Mouse (Mus musculus): ENCODE results near the gene Ripk4. TPM values are rescaled to one million over a fixed set of nuclear protein-coding genes. Genes with fewer than 3 reads are reported as not detected.

Ripk4 gene
- total and polyA plus RNA-seq, 3 experiments = not detected

DNA sequence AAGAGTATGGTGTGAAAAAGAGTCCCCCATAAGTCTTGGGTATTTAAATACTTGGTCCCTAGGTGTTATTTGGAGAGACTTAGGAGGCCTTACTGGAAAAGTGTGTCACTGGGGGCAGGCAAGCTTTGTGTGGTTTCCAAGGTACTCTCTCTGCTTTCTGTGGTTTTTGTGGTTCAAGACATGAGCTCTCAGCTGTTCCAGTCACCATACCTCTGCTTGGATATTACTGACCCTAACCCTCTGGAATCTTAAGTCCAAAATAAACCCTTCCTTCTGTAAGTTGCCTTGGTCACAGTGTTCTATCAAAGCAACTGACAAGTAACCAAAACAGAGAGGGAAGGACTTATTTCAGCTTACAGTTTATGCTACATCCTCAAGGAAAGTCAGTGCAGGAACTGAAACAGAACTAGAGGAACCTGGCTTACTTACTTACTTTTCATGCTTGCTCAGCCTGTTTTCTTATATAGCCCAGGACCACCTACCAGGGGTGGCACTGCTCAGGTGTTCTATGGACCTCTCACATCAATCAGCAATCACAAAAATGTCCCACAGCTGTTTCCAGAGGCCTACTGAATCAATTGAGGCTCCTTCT lies 44.1 kb downstream of the Ripk4 start:
- no peak overlapping the region for H3K9ac ChIP-seq (ENCODE audit: control insufficient read depth, low read depth, low read length, poor library complexity, severe bottlenecking)
- no peaks in the 10 kb centered on the region for H3K79me2 ChIP-seq (ENCODE audit: control insufficient read depth, insufficient read depth, low read length, poor library complexity)
- H3K4me3 ChIP-seq (ENCODE audit: control insufficient read depth in 1 of 2, insufficient read depth in 1 of 2, low read depth in 2 of 2, low read length in 2 of 2) = no peak overlapping the region
- no peaks in the 10 kb centered on the region for H3K27me3 ChIP-seq (ENCODE audit: control insufficient read depth in 1 of 2, insufficient read depth in 2 of 2, low read length in 2 of 2)
- no peaks in the 10 kb centered on the region for H3K9me3 ChIP-seq (replicated peaks; ENCODE audit: insufficient read depth, low read length)
- no peaks in the 10 kb centered on the region for H3K36me3 ChIP-seq (ENCODE audit: control insufficient read depth in 1 of 2, insufficient read depth in 2 of 2, low read length in 2 of 2)
- H3K4me1 ChIP-seq (ENCODE audit: control insufficient read depth in 1 of 2, insufficient read depth in 2 of 2, low read length in 2 of 2) = no peaks in the 10 kb centered on the region
- H3K27ac ChIP-seq (ENCODE audit: control insufficient read depth, low read depth, low read length) = no peak overlapping the region
- no peak for DNase-seq (ENCODE audit: low read depth, low spot score)
- TF ChIP-seq POLR2A (IDR thresholded peaks at IDR 0.05; ENCODE audit: control insufficient read depth in 1 of 2, insufficient read depth in 1 of 2, low read depth in 1 of 2, low read length in 2 of 2, poor library complexity in 1 of 2) (no peak), CTCF (IDR thresholded peaks at IDR 0.05 in 2 of 3, conservative IDR thresholded peaks at IDR 0.05 in 1 of 3; ENCODE audit: control insufficient read depth in 1 of 3, insufficient read depth in 1 of 3, low read depth in 2 of 3, low read length in 3 of 3, poor library complexity in 1 of 3, severe bottlenecking in 1 of 3) (no peak), JUND (IDR thresholded peaks at IDR 0.05; ENCODE audit: low read depth, low read length) (no peak), NELFE (IDR thresholded peaks at IDR 0.05; ENCODE audit: low read depth, low read length) (no peak), RCOR1 (IDR thresholded peaks at IDR 0.05; ENCODE audit: low read depth, low read length) (no peak), TCF12 (IDR thresholded peaks at IDR 0.05; ENCODE audit: low read depth, low read length) (no peak), KAT2A (conservative IDR thresholded peaks at IDR 0.05; ENCODE audit: low read depth, low read length) (no peak), BHLHE40 (IDR thresholded peaks at IDR 0.05; ENCODE audit: borderline replicate concordance, low read depth, low read length) (no peak), ZNF384 (IDR thresholded peaks at IDR 0.05; ENCODE audit: low read depth, low read length) (no peak), MYB (IDR thresholded peaks at IDR 0.05; ENCODE audit: low read depth, low read length) (no peak)

DNA sequence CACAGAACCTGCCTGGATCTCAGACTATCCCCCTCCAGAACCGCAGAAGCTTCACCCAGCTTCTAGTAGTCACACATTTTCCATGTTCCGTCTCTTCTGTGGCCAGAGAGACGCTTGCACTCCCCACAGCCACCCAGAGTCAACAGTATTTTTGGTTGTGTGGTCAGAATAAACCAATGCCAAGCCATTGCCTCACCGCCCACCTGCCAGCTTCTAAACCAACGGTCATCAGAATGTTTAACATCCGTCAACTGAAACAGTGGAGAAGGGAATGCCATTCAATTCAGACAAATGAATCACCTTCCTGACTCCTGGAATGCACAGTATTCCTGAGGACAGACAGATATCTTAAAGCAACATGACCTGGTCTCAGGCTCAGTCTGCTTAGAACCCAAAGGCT lies 47.0 kb downstream of the Ripk4 start:
- Histone ChIP-seq H3K4me1 (ENCODE audit: control insufficient read depth in 1 of 2, insufficient read depth in 2 of 2, low read length in 2 of 2) (no peaks in the 10 kb centered on the region), H3K9me3 (replicated peaks; ENCODE audit: insufficient read depth, low read length) (no peaks in the 10 kb centered on the region), H3K27me3 (ENCODE audit: control insufficient read depth in 1 of 2, insufficient read depth in 2 of 2, low read length in 2 of 2) (no peaks in the 10 kb centered on the region; a peak in 1 of 4 replicates), H3K9ac (ENCODE audit: control insufficient read depth, low read depth, low read length, poor library complexity, severe bottlenecking) (no peak overlapping the region), H3K27ac (ENCODE audit: control insufficient read depth, low read depth, low read length) (no peak overlapping the region), H3K79me2 (ENCODE audit: control insufficient read depth, insufficient read depth, low read length, poor library complexity) (no peaks in the 10 kb centered on the region), H3K4me3 (ENCODE audit: control insufficient read depth in 1 of 2, insufficient read depth in 1 of 2, low read depth in 2 of 2, low read length in 2 of 2) (no peak overlapping the region), H3K36me3 (ENCODE audit: control insufficient read depth in 1 of 2, insufficient read depth in 2 of 2, low read length in 2 of 2) (no peaks in the 10 kb centered on the region)
- TF ChIP-seq E2F4 (IDR thresholded peaks at IDR 0.05; ENCODE audit: borderline replicate concordance, low read depth, low read length) = no peak
- no peak for TF ChIP-seq RCOR1 (IDR thresholded peaks at IDR 0.05; ENCODE audit: low read depth, low read length)
- TF ChIP-seq EP300 (IDR thresholded peaks at IDR 0.05; ENCODE audit: low read depth in 1 of 2, low read length in 2 of 2) = no peak
- no peak for TF ChIP-seq TAL1 (IDR thresholded peaks at IDR 0.05; ENCODE audit: low read length)
- TF ChIP-seq HCFC1 (IDR thresholded peaks at IDR 0.05; ENCODE audit: low read depth, low read length) = no peak
- TF ChIP-seq POLR2A (IDR thresholded peaks at IDR 0.05; ENCODE audit: control insufficient read depth in 1 of 2, insufficient read depth in 1 of 2, low read depth in 1 of 2, low read length in 2 of 2, poor library complexity in 1 of 2) = no peak
- TF ChIP-seq MAFK (IDR thresholded peaks at IDR 0.05; ENCODE audit: borderline replicate concordance, low read depth, low read length) = no peak
- no peak for TF ChIP-seq RAD21 (IDR thresholded peaks at IDR 0.05; ENCODE audit: low read depth, low read length)
- TF ChIP-seq JUND (IDR thresholded peaks at IDR 0.05; ENCODE audit: low read depth, low read length) = no peak
- no peak for TF ChIP-seq KAT2A (conservative IDR thresholded peaks at IDR 0.05; ENCODE audit: low read depth, low read length)
- no peak for TF ChIP-seq TBP (IDR thresholded peaks at IDR 0.05; ENCODE audit: low read depth, low read length)
- no peak for TF ChIP-seq MAX (IDR thresholded peaks at IDR 0.05; ENCODE audit: low read length)
- TF ChIP-seq MYC (IDR thresholded peaks at IDR 0.05; ENCODE audit: low read depth, low read length) = no peak
- no peak for TF ChIP-seq NRF1 (IDR thresholded peaks at IDR 0.05; ENCODE audit: insufficient read depth, low read depth, low read length, poor library complexity, severe bottlenecking)
- TF ChIP-seq MYB (IDR thresholded peaks at IDR 0.05; ENCODE audit: low read depth, low read length) = no peak
- TF ChIP-seq ZMIZ1 (IDR thresholded peaks at IDR 0.05; ENCODE audit: low read depth, low read length) = no peak
- TF ChIP-seq TCF12 (IDR thresholded peaks at IDR 0.05; ENCODE audit: low read depth, low read length) = no peak
- no peak for TF ChIP-seq GATA1 (IDR thresholded peaks at IDR 0.05; ENCODE audit: low read depth, low read length)
- DNase-seq (ENCODE audit: low read depth, low spot score) = no peak
